Mouse (Mus musculus): ENCODE measurements around the gene Madcam1. TPM values are rescaled to one million over a fixed set of nuclear protein-coding genes. Genes with fewer than 3 reads are reported as not detected.
A peak's percentile ranks its signal among the peaks of the same experiment; 100 is the strongest.
"Not testable (repeated sequence)": the region's sequence is repeated elsewhere in the genome, so short reads cannot be mapped to it uniquely, and the experiment has no call there.

Gene Madcam1
- total RNA-seq, 2 experiments from 2014 or later: not detected

- DNase-seq: no peak
- intact Hi-C loops (cut with DNase I): no loop called here
Measured at GRCm38 (mm10) chr10:79686691-79687090, 22.3 kb downstream of the Madcam1 start.

- intact Hi-C loops (cut with DNase I): no loop called here
- DNase-seq: no peak
Measured at GRCm38 (mm10) chr10:79687513-79687912, 23.2 kb downstream of the Madcam1 start.

- DNase-seq: no peak
- intact Hi-C loops (cut with DNase I): no loop called here
Measured at GRCm38 (mm10) chr10:79688720-79689119, 24.4 kb downstream of the Madcam1 start, which contains the start of gene Gzmm. Gene Gzmm, plus strand, starts transcription at chr10:79689020.

GRCm38 (mm10) chr10:79689178-79689577, 24.8 kb downstream of the Madcam1 start:
- no peak for DNase-seq
- intact Hi-C loops (cut with DNase I): no loop called here

- intact Hi-C loops (cut with DNase I): no loop called here
- DNase-seq: no peak
Measured at GRCm38 (mm10) chr10:79691986-79692548, 27.7 kb downstream of the Madcam1 start.

GRCm38 (mm10) chr10:79693580-79694378, 29.4 kb downstream of the Madcam1 start:
- DNase-seq: no peak
- intact Hi-C loops (cut with DNase I): loop anchor here (2.0 kb wide), 1 partner anchor 95 kb away; no protein-coding TSS in a partner anchor

- intact Hi-C loops (cut with DNase I): loop anchor here (2.0 kb wide), 1 partner anchor 94 kb away; no protein-coding TSS in a partner anchor
- DNase-seq: no peak
Measured at GRCm38 (mm10) chr10:79694379-79694655, 30.0 kb downstream of the Madcam1 start.

GRCm38 (mm10) chr10:79695231-79696128, 31.1 kb downstream of the Madcam1 start:
- DNase-seq: peak; percentile 81 to 84
- intact Hi-C loops (cut with DNase I): loop anchor here (2.0 kb wide), 1 partner anchor 93 kb away; no protein-coding TSS in a partner anchor

GRCm38 (mm10) chr10:79696129-79696651, 31.8 kb downstream of the Madcam1 start:
- intact Hi-C loops (cut with DNase I): no loop called here
- DNase-seq: no peak

GRCm38 (mm10) chr10:79697916-79698315, 33.6 kb downstream of the Madcam1 start:
- DNase-seq: no peak
- intact Hi-C loops (cut with DNase I): no loop called here

GRCm38 (mm10) chr10:79698459-79698858, 34.1 kb downstream of the Madcam1 start:
- no peak for DNase-seq
- intact Hi-C loops (cut with DNase I): no loop called here

GRCm38 (mm10) chr10:79700676-79701075, 36.3 kb downstream of the Madcam1 start:
- intact Hi-C loops (cut with DNase I): no loop called here
- DNase-seq: no peak

GRCm38 (mm10) chr10:79701443-79702129, 37.2 kb downstream of the Madcam1 start:
- intact Hi-C loops (cut with DNase I): no loop called here
- peak; percentile 63 to 73 for DNase-seq

GRCm38 (mm10) chr10:79702970-79703369, 38.6 kb downstream of the Madcam1 start:
- intact Hi-C loops (cut with DNase I); DNase-seq: not testable (repeated sequence)

- intact Hi-C loops (cut with DNase I): no loop called here
- no peak for DNase-seq
Measured at GRCm38 (mm10) chr10:79703541-79703940, 39.2 kb downstream of the Madcam1 start.

- DNase-seq: peak; percentile 98
- intact Hi-C loops (cut with DNase I): no loop called here
Measured at GRCm38 (mm10) chr10:79704065-79704969, 40.0 kb downstream of the Madcam1 start, which contains the start of gene Bsg. Gene Bsg, plus strand, starts transcription at chr10:79704491.

- DNase-seq: no peak
- intact Hi-C loops (cut with DNase I): no loop called here
Measured at GRCm38 (mm10) chr10:79704970-79705360, 40.6 kb downstream of the Madcam1 start.

- no peak for DNase-seq
- intact Hi-C loops (cut with DNase I): no loop called here
Measured at GRCm38 (mm10) chr10:79705951-79706350, 41.6 kb downstream of the Madcam1 start.

- no peak for DNase-seq
- intact Hi-C loops (cut with DNase I): no loop called here
Measured at GRCm38 (mm10) chr10:79706406-79707094, 42.2 kb downstream of the Madcam1 start.
